Mouse (Mus musculus): ENCODE measurements around the gene Gdpd5.

Gdpd5 gene

DNA sequence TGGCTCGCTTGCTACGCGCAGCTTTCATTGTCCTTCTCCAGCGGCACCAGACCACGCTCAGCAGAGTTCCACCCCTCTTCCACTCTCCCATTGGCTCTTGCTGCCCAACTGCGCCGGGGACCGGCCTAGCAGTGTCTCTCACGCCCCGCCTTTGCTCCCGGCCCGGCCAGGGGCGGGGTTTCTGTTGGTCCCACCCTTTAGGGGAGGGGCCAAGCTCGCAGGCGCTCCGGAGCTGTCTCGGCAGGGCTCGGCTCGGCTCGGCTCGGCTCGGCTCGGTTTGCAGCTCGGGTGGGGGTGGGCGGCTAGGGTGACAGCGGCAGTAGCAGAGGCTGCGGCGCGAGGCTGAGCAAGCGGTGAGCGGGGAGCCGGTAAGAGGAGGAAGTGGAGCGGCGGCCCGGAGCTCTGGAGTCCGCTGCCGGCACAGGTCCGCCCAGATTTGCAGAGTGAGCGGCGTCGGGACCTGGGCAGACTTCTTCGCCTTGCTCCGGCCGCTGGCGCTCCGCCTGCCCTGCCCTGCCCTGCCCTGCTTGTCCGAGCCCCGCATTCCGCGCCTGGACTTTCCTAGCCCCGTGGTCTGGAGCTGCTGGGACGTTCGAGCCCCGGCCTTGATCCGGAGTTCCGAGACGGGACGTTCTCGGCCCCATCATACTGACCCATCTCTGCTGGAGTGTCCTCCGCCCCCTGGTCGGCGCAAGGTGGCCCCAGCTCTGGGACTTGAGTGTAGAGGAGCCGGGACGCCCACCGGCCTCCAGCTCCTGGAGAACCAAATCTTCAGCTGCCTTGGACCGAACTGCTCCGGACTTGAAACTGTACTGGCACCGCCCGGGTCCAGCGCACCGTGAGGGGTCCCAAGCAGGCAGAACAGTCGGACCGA is at the start of gene Gdpd5:
Gdpd5 (plus strand) TSS at position 201 of the 874 bp plus-strand sequence.
- DNase-seq (ENCODE audit: low read depth): peak; percentile 96

GRCm38 (mm10) chr7:99332774-99333480 is 48.3 kb upstream of the Gdpd5 start:
- DNase-seq (ENCODE audit: low read depth): peak; percentile 67

- no peak for DNase-seq (ENCODE audit: low read depth)
Observed at GRCm38 (mm10) chr7:99340736-99341135, 40.5 kb upstream of the Gdpd5 start.

DNA sequence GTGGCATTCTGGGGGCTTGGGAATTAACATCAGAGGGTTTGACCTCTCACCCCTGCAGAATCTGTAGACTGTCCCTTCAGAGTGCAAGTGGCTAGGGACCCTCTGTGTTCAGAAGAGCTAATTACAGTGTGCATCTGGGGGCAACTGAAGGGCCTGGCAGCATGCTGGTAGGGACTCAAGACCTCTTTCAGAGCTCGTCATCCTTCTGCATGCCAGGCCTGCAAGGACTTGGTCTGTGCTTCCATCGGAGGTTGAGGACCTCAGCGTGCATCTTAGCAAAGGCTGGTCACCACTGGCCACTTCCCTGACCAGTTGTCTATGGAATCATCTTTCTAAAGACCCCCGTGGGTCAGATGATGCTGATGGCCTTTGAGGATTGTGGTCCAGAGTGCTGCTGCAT is 37.6 kb upstream of the Gdpd5 start:
- DNase-seq (ENCODE audit: low read depth): no peak

- DNase-seq (ENCODE audit: low read depth): no peak
Observed at GRCm38 (mm10) chr7:99347268-99347667, 33.9 kb upstream of the Gdpd5 start.

GRCm38 (mm10) chr7:99348883-99349282 is 32.3 kb upstream of the Gdpd5 start:
- no peak for DNase-seq (ENCODE audit: low read depth)

DNA sequence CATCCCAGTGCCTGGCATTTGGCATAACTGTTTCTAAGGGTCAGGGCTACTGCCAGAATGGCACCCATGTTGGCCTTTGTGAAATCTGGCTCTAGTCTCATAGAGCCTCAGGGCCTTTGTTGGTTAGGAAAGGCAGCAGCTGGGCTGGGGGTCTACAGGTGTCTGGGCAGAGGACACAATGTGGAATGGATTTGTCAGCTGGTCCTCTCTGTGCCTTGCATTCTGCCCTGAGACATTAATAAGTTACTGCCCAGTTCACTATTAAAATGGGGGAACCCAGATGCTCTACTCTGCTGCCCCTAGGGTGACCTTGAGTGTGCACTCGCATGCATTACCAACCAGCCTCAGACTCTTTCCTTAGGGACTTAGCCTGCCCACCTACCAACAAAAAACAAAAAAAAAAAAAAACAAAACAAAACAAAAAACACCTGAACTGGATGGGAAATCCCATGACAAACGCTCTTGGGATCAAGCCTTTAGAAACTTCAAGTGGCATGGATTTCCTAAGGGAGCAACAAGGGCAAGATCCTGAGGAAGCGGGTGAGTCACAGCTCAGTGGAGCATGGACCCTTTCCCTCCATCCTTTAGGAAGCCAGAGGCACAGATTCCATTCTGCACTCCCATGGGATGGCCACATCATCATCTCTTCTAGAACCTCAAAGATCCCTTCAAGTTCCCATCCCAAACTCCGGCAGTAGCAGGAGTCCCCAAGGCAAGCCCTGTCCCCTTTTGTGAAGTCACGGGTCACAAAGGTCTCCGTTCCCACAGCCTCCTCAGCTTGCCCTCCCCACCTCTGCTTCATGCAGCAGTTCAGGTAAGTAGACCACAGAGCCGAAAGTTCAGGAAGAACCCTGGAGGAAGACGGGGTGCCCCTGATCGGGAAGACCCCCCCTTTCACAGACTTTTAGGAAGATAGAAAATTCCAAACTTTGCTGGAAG is 31.2 kb upstream of the Gdpd5 start:
- DNase-seq (ENCODE audit: low read depth): no peak

DNA sequence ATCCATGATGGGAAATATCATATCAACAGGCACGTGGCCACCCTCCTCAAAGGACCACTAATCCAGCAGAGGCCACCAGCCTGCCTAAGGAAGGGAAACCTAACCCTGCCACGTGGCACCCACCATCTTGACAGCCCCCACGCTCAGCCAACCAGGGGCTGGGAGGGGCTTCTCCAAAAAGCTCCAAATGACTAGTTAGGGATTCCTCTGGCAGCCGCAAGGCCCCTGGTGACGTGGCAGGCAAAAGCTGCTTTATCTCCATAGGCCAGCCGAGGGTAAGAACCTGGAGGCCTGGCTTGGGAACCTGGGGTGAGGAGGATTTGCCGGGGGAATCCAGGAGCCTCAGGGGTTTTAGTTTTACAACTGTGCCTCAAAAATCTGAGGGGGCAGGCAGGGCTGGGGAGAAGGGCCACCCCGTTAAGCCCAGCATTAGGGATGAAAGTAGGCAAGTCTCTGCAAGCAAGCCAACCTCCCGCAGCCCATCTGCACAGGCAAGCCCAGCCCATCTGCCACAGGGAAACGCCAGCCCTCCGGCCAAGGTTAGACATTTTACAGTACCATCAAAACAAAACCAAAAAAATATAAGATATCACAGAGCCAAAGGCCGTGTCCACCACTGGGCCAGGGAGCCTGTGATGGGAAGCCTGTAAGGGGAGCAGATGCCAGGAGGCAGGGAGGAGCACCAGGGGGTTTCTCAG is 30.0 kb upstream of the Gdpd5 start:
- no peak for DNase-seq (ENCODE audit: low read depth)

DNA sequence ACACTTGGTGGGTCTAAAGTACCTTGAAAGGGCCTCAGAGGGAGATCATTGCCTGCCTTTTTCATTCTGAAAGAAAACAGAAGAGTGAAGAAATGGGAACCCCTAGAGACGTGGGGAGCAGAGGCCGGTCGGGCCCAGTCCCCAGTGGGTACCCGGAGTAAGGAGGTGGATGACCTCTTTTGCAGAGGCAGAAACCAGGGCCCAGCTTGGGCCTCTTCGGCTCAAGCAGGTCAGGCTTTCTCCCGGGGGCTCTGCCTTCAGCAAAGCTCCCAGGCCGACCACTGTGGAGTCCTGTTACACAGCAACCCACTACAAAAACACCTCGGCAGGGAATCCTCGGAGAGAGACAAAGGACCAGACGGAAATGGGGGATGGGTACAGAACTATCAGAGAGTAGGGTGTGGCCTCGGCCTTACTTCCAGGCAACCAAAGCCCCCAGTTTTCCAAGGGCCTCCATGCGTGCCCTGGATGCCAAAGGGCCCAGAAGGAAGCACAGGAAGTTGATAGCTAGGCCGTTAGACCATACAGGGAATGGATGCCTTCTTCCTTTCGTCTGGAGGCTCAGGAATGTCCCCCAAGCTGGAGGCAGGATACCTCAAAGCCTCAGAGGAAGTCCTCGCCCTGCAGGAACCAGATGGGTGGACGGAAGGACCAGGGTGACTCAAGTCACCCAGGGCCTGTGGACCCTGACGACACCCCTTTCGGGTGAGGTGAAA is 29.3 kb upstream of the Gdpd5 start:
- no peak for DNase-seq (ENCODE audit: low read depth)

GRCm38 (mm10) chr7:99352526-99353400 is 28.5 kb upstream of the Gdpd5 start, which contains the start of gene Serpinh1:
Gene Serpinh1, minus strand, starts transcription at chr7:99353239.
- DNase-seq (ENCODE audit: low read depth): no peak

- no peak for DNase-seq (ENCODE audit: low read depth)
Observed at GRCm38 (mm10) chr7:99355731-99356131, 25.5 kb upstream of the Gdpd5 start.

- DNase-seq (ENCODE audit: low read depth): no peak
Observed at GRCm38 (mm10) chr7:99356244-99356930, 24.8 kb upstream of the Gdpd5 start.

DNA sequence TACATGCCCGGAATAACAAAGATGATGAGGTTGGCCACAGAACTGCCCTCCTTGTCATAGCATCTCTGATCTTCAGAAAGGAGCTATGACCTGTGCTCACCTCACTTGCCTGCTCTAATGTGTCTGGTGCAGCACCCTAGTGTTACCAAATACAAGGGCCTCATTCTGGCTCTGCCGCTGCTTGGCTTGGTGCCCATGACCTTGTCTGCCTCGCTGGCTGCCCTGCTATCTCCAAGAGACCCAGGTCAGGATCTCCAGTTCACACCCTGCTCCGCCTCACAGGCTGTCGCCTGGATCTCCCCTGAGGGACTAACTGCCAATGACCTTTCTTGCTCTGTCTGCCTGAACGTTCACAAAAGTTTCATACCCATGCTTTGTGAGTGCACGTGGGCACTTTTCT is 24.0 kb upstream of the Gdpd5 start:
- no peak for DNase-seq (ENCODE audit: low read depth)

DNA sequence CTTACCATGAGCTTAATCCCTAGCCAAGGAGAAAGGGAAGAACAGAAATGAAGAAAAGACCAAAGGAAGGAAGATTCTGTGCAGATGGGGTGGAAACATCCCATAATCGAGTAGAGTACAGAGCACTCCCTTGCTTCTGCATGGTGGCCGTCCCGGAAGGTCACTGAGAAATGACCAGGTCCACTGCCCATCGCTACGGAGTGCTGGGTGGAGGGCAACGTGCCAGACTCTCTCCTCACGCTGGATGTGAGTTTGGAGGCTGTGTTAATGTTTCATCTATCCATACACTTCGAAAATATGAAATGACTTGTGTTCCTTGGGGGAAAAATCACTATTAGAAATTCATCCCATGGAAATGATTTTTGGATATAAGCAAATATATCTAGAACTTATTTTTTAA is 22.8 kb upstream of the Gdpd5 start:
- no peak for DNase-seq (ENCODE audit: low read depth)

GRCm38 (mm10) chr7:99360021-99360802 is 21.0 kb upstream of the Gdpd5 start:
- DNase-seq (ENCODE audit: low read depth): peak; percentile 32

GRCm38 (mm10) chr7:99360803-99361414 is 20.3 kb upstream of the Gdpd5 start:
- no peak for DNase-seq (ENCODE audit: low read depth)

GRCm38 (mm10) chr7:99362137-99362536 is 19.1 kb upstream of the Gdpd5 start:
- no peak for DNase-seq (ENCODE audit: low read depth)

- peak; percentile 53 for DNase-seq (ENCODE audit: low read depth)
Observed at GRCm38 (mm10) chr7:99365069-99365468, 16.1 kb upstream of the Gdpd5 start.

All from c-Kit-positive CD71-negative TER-119-negative erythroid progenitor cells, embryonic 14.5 days (primary cell).